In genomic region chr13:106166377-106166776, GRCm38 (mm10) we compare ENCODE assay signal across 13 mouse cellular contexts.
DNase-seq lines count a peak whose midpoint lies in the region.
"Had no signal": no experiment of that assay in that cellular context is flagged by ENCODE, and none has a peak within 500 bp of the region (broad histone marks: within the 10 kb centered on the region; RNA-seq: fewer than 3 reads in every experiment).

No protein-coding gene starts in this region.

- intact Hi-C loops in left cerebral cortex, postnatal 4 days (cut with DNase I) = no loop called here

- DNase-seq in frontal cortex, adult 2 months (ENCODE audit: extremely low spot score in 1 of 2, low spot score in 1 of 2) = peak; percentile 44 to 53
- DNase-seq in frontal cortex, postnatal 25 days (ENCODE audit: low spot score in 2 of 2) = no peak
- DNase-seq in left cerebral cortex, adult 9 months (ENCODE audit: low spot score in 2 of 2) = peak; percentile 11 to 15
- no peak for DNase-seq in left cerebral cortex, postnatal 4 days
- peak; percentile 6 for DNase-seq in testis, postnatal 14 days (ENCODE audit: low spot score)
- DNase-seq in testis, postnatal 10 days (ENCODE audit: low spot score) = no peak
- DNase-seq in cerebellum, postnatal 14 days = no peak
- DNase-seq: adrenal gland, postnatal 10 days; cerebellum, adult 11-12 months; cerebellum, adult 9-11 months; heart, postnatal 4 days; kidney, adult 8-10 months; kidney, postnatal 4 days had no signal

Comparison
In these comparisons a context has a peak if more than half of its experiments do, and no peak if none do; other contexts are left out.
1. DNase-seq: peak in frontal cortex, adult 2 months (2 of 2), left cerebral cortex, adult 9 months (2 of 2) and testis, postnatal 14 days (single experiment); none in frontal cortex, postnatal 25 days (0 of 2), left cerebral cortex, postnatal 4 days (single experiment), testis, postnatal 10 days (single experiment) and cerebellum, postnatal 14 days (0 of 2).